Mouse (Mus musculus) hindbrain, embryonic 12.5 days (tissue): ENCODE measurements around the gene Gsto1. TPM values are rescaled to one million over a fixed set of nuclear protein-coding genes. Genes with fewer than 3 reads are reported as not detected.
A peak's percentile ranks its signal among the peaks of the same experiment; 100 is the strongest.

ENCODE experiments used
- ATAC-seq: fragments of 200-750 bp; cut with Nextera tagmentation; 2 replicates; pipeline ENCODE4 v1.8.0; 2017; ENCODE audit warnings: moderate TSS enrichment; ENCODE audit not compliant: low FRiP score
- H3K27ac ChIP-seq: fragments of 300-500 bp; sonication (generic); 2 replicates; pipeline ENCODE4 v1.5.1; 2016; ENCODE audit warnings: mild to moderate bottlenecking
- H3K27me3 ChIP-seq: fragments of 300-500 bp; sonication (generic); 2 replicates; pipeline ENCODE4 v1.6.1; 2016; ENCODE audit warnings: mild to moderate bottlenecking
- H3K36me3 ChIP-seq: fragments of 300-500 bp; sonication (generic); 2 replicates; pipeline ENCODE4 v1.6.1; 2016; ENCODE audit warnings: mild to moderate bottlenecking
- H3K4me1 ChIP-seq: fragments of 300-500 bp; sonication (generic); 2 replicates; pipeline ENCODE4 v1.6.1; 2016
- H3K4me2 ChIP-seq: fragments of 300-500 bp; sonication (generic); replicated peaks from 2 replicates; pipeline ENCODE4 v1.6.1; 2016; ENCODE audit warnings: mild to moderate bottlenecking
- H3K4me3 ChIP-seq: fragments of 300-500 bp; sonication (generic); 2 replicates; pipeline ENCODE4 v1.5.1; 2016; ENCODE audit warnings: mild to moderate bottlenecking
- H3K9ac ChIP-seq: fragments of 300-500 bp; sonication (generic); 2 replicates; pipeline ENCODE4 v1.6.1; 2016; ENCODE audit warnings: mild to moderate bottlenecking, moderate library complexity
- H3K9me3 ChIP-seq: fragments of 300-500 bp; sonication (generic); replicated peaks from 2 replicates; pipeline ENCODE4 v1.6.1; 2016; ENCODE audit warnings: mild to moderate bottlenecking
- WGBS: fragments of 180-500 bp; shearing (Covaris S2); methylation state at CpG from one replicate; pipeline ENCODE4 v1.1.7; 2016; 5-methylcytosine and 5-hydroxymethylcytosine counted together
- polyA plus RNA-seq: library from polyadenylated mRNA; unstranded; fragments of >200 nt; fragmentation: Nextera tagmentation; extraction: Ambion mirVana; gene quantifications from 2 replicates; pipeline ENCODE4 v1.2.1, GENCODE M21; 2016

Gsto1 gene
- polyA plus RNA-seq, result 102 and 106 TPM in 2 replicates

GRCm38 (mm10) chr19:47854796-47855783 lies at the start of gene Gsto1:
Gene Gsto1 (plus strand): TSS chr19:47854970.
- H3K27ac ChIP-seq, result peak within 1 kb of the TSS; percentile 64; the same call in 1 of the 2 replicates

GRCm38 (mm10) chr19:47812091-47812490 lies 42.7 kb upstream of the Gsto1 start:
- H3K27ac ChIP-seq, result no peak overlapping the region
- H3K9ac ChIP-seq, result no peak overlapping the region
- 81% methylated on average over 10 of the region's 10 CpGs for WGBS
- no peaks in the 10 kb centered on the region for H3K9me3 ChIP-seq
- no peaks in the 10 kb centered on the region for H3K36me3 ChIP-seq
- H3K4me1 ChIP-seq, result no peaks in the 10 kb centered on the region
- no peak overlapping the region for H3K4me2 ChIP-seq
- H3K4me3 ChIP-seq, result no peak overlapping the region
- H3K27me3 ChIP-seq, result no peaks in the 10 kb centered on the region
- no peak for ATAC-seq

More at GRCm38 (mm10) chr19:47854796-47855783, at the start of gene Gsto1:
- no peaks in the 10 kb centered on the region for H3K9me3 ChIP-seq
- 1% methylated on average over 60 of the region's 60 CpGs for WGBS
- H3K4me1 ChIP-seq, result peaks cover 14% of the 10 kb centered on the region
- peak within 1 kb of the TSS; percentile 99 for H3K4me2 ChIP-seq
- no peaks in the 10 kb centered on the region; the same call in 1 of the 2 replicates for H3K27me3 ChIP-seq
- peak within 1 kb of the TSS; percentile 68 for H3K4me3 ChIP-seq
- peak; percentile 94 for ATAC-seq
- H3K9ac ChIP-seq, result peak within 1 kb of the TSS; percentile 78
- no peaks in the 10 kb centered on the region for H3K36me3 ChIP-seq

- H3K4me3 ChIP-seq, result no peak overlapping the region
- no peaks in the 10 kb centered on the region for H3K27me3 ChIP-seq
- no peak overlapping the region for H3K27ac ChIP-seq
- H3K4me1 ChIP-seq, result no peaks in the 10 kb centered on the region
- no peaks in the 10 kb centered on the region for H3K9me3 ChIP-seq
- no peak for ATAC-seq
- WGBS, result 83% methylated on average over 5 of the region's 5 CpGs
- H3K4me2 ChIP-seq, result no peak overlapping the region
- H3K36me3 ChIP-seq, result no peaks in the 10 kb centered on the region
- no peak overlapping the region for H3K9ac ChIP-seq
Measured at GRCm38 (mm10) chr19:47814721-47815120, 40.0 kb upstream of the Gsto1 start.

- peaks cover 3% of the 10 kb centered on the region; the same call in 1 of the 2 replicates for H3K27me3 ChIP-seq
- H3K9me3 ChIP-seq, result no peaks in the 10 kb centered on the region
- H3K27ac ChIP-seq, result no peak overlapping the region
- no peaks in the 10 kb centered on the region for H3K36me3 ChIP-seq
- H3K4me3 ChIP-seq, result no peak overlapping the region
- H3K4me2 ChIP-seq, result no peak overlapping the region
- no peak for ATAC-seq
- no peak overlapping the region for H3K9ac ChIP-seq
- WGBS, result 88% methylated on average over 9 of the region's 9 CpGs
- H3K4me1 ChIP-seq, result peaks cover 3% of the 10 kb centered on the region; the same call in 1 of the 2 replicates
Measured at GRCm38 (mm10) chr19:47817692-47818091, 37.1 kb upstream of the Gsto1 start.

GRCm38 (mm10) chr19:47820832-47821493 lies 33.8 kb upstream of the Gsto1 start:
- H3K9me3 ChIP-seq, result no peaks in the 10 kb centered on the region
- ATAC-seq, result no peak
- no peak overlapping the region for H3K4me2 ChIP-seq
- WGBS, result 30% methylated on average over 7 of the region's 9 CpGs
- peaks cover 3% of the 10 kb centered on the region; the same call in 1 of the 2 replicates for H3K4me1 ChIP-seq
- H3K27ac ChIP-seq, result no peak overlapping the region
- no peaks in the 10 kb centered on the region for H3K36me3 ChIP-seq
- H3K27me3 ChIP-seq, result peaks cover 3% of the 10 kb centered on the region; the same call in 1 of the 2 replicates
- H3K9ac ChIP-seq, result no peak overlapping the region
- no peak overlapping the region for H3K4me3 ChIP-seq

- no peak overlapping the region for H3K4me2 ChIP-seq
Measured at GRCm38 (mm10) chr19:47821494-47821872, 33.3 kb upstream of the Gsto1 start.

GRCm38 (mm10) chr19:47822143-47822796 lies 32.5 kb upstream of the Gsto1 start:
- Histone ChIP-seq H3K9ac (no peak overlapping the region), H3K9me3 (no peaks in the 10 kb centered on the region), H3K27me3 (peaks cover 3% of the 10 kb centered on the region; the same call in 1 of the 2 replicates), H3K4me1 (peaks cover 3% of the 10 kb centered on the region; the same call in 1 of the 2 replicates), H3K36me3 (no peaks in the 10 kb centered on the region), H3K4me2 (no peak overlapping the region), H3K27ac (no peak overlapping the region), H3K4me3 (no peak overlapping the region)
- 17% methylated on average over 8 of the region's 8 CpGs for WGBS
- no peak for ATAC-seq

More at GRCm38 (mm10) chr19:47821494-47821872, 33.3 kb upstream of the Gsto1 start:
- Histone ChIP-seq H3K9me3 (no peaks in the 10 kb centered on the region), H3K27me3 (peaks cover 3% of the 10 kb centered on the region; the same call in 1 of the 2 replicates), H3K36me3 (no peaks in the 10 kb centered on the region), H3K4me1 (peaks cover 3% of the 10 kb centered on the region; the same call in 1 of the 2 replicates), H3K27ac (no peak overlapping the region), H3K4me3 (no peak overlapping the region), H3K9ac (no peak overlapping the region)
- WGBS, result 61% methylated on average over 7 of the region's 7 CpGs
- no peak for ATAC-seq

GRCm38 (mm10) chr19:47824026-47824425 lies 30.7 kb upstream of the Gsto1 start:
- 83% methylated on average over 5 of the region's 5 CpGs for WGBS
- H3K4me3 ChIP-seq, result no peak overlapping the region
- H3K4me2 ChIP-seq, result no peak overlapping the region
- peaks cover 3% of the 10 kb centered on the region; the same call in 1 of the 2 replicates for H3K27me3 ChIP-seq
- H3K9ac ChIP-seq, result no peak overlapping the region
- H3K9me3 ChIP-seq, result no peaks in the 10 kb centered on the region
- no peak overlapping the region for H3K27ac ChIP-seq
- no peak for ATAC-seq
- peaks cover 3% of the 10 kb centered on the region; the same call in 1 of the 2 replicates for H3K4me1 ChIP-seq
- no peaks in the 10 kb centered on the region for H3K36me3 ChIP-seq

GRCm38 (mm10) chr19:47829913-47830450 lies 24.8 kb upstream of the Gsto1 start:
- no peaks in the 10 kb centered on the region for H3K27me3 ChIP-seq
- WGBS, result 87% methylated on average over 14 of the region's 14 CpGs
- no peaks in the 10 kb centered on the region for H3K4me1 ChIP-seq
- no peak overlapping the region for H3K27ac ChIP-seq
- H3K4me3 ChIP-seq, result no peak overlapping the region
- no peak for ATAC-seq
- no peaks in the 10 kb centered on the region for H3K36me3 ChIP-seq
- H3K4me2 ChIP-seq, result no peak overlapping the region
- H3K9me3 ChIP-seq, result no peaks in the 10 kb centered on the region
- no peak overlapping the region for H3K9ac ChIP-seq

GRCm38 (mm10) chr19:47831111-47831510 lies 23.7 kb upstream of the Gsto1 start:
- Histone ChIP-seq H3K27ac (no peak overlapping the region), H3K36me3 (no peaks in the 10 kb centered on the region), H3K9ac (no peak overlapping the region), H3K27me3 (no peaks in the 10 kb centered on the region), H3K4me2 (no peak overlapping the region), H3K4me1 (no peaks in the 10 kb centered on the region), H3K9me3 (no peaks in the 10 kb centered on the region), H3K4me3 (no peak overlapping the region)
- WGBS, result 98% methylated on average over 8 of the region's 8 CpGs
- no peak for ATAC-seq

GRCm38 (mm10) chr19:47832316-47832715 lies 22.5 kb upstream of the Gsto1 start:
- no peak overlapping the region for H3K4me2 ChIP-seq
- no peak overlapping the region for H3K9ac ChIP-seq
- no peak for ATAC-seq
- H3K4me3 ChIP-seq, result no peak overlapping the region
- H3K4me1 ChIP-seq, result peaks cover 4% of the 10 kb centered on the region; the same call in 1 of the 2 replicates
- 79% methylated on average over 16 of the region's 16 CpGs for WGBS
- no peaks in the 10 kb centered on the region for H3K36me3 ChIP-seq
- H3K27ac ChIP-seq, result no peak overlapping the region
- H3K27me3 ChIP-seq, result peaks cover 7% of the 10 kb centered on the region
- no peaks in the 10 kb centered on the region for H3K9me3 ChIP-seq
